Mouse (Mus musculus) brain, embryonic 14.5 days (tissue): ENCODE results near the gene Gpr174.
"Not testable (repeated sequence)": the region's sequence is repeated elsewhere in the genome, so short reads cannot be mapped to it uniquely, and the experiment has no call there.

Experiments used
- CTCF ChIP-seq: fragments of 200-500 bp; IDR thresholded peaks from 2 replicates; pipeline ENCODE4 v1.5.1; 2012; ENCODE audit warnings: inconsistent platforms, mild to moderate bottlenecking, moderate library complexity, borderline replicate concordance; ENCODE audit not compliant: insufficient read depth, insufficient read length; ENCODE audit errors: extremely low read depth
- POLR2A ChIP-seq: fragments of 200-500 bp; IDR thresholded peaks from 2 replicates; pipeline ENCODE4 v1.6.1; 2012; ENCODE audit warnings: mild to moderate bottlenecking, inconsistent platforms, borderline replicate concordance; ENCODE audit not compliant: poor library complexity, insufficient read depth, insufficient read length, severe bottlenecking; ENCODE audit errors: extremely low read depth

DNA sequence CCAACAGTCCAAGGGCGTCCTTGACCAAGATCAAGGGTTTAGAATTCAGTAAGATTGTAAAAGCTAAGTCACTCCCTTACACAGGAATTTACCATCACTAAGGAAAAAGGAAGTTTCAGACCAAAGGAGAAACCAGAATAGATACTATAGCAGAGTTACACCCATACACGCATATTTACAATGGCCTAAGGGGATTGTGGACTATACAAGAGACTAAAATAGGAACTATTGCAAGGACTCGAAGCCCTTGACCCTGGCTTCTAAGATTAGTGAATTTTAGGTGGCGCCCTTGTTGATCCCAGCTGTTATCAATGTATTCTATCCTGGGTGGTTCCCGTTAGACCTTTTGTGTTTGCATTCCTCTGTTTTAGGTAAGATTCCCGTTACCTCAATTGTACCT, 42.2 kb downstream of the Gpr174 start:
- not testable (repeated sequence) for TF ChIP-seq POLR2A, CTCF
